Mouse (Mus musculus) megakaryocyte, embryonic 14.5 days (primary cell): ENCODE measurements around the gene Aloxe3.

Experiments used
- FLI1 ChIP-seq: IDR thresholded peaks from 2 replicates; pipeline ENCODE4 v1.6.1; 2012; ENCODE audit warnings: low read length, inconsistent platforms, mixed read lengths
- GATA1 ChIP-seq: IDR thresholded peaks from 3 replicates; pipeline ENCODE4 v1.6.1; 2012; ENCODE audit warnings: mixed read lengths, low read length, inconsistent platforms, borderline replicate concordance

GRCm38 (mm10) chr11:69092871-69093270 is 32.8 kb upstream of the Aloxe3 start:
- no peak for TF ChIP-seq GATA1
- TF ChIP-seq FLI1: no peak
